Mouse (Mus musculus) bone marrow, adult 2 months (tissue): Measurements from ENCODE around the gene Ube3c.

Source experiments
- CTCF ChIP-seq: fragments of 200-500 bp; IDR thresholded peaks from 2 replicates; pipeline ENCODE4 v1.5.1; 2011; ENCODE audit warnings: low read length, control low read depth; ENCODE audit not compliant: control insufficient read depth, insufficient read depth
- POLR2A ChIP-seq: fragments of 200-500 bp; IDR thresholded peaks from 2 replicates; pipeline ENCODE4 v1.6.1; 2011; ENCODE audit warnings: low read depth, mild to moderate bottlenecking, control low read depth, low read length, borderline replicate concordance; ENCODE audit not compliant: control insufficient read depth

- TF ChIP-seq CTCF: no peak
- no peak for TF ChIP-seq POLR2A
These were observed 9.0 kb downstream of the Ube3c start for GRCm38 (mm10) chr5:29577795-29578631.
